Mouse (Mus musculus) C2C12 (cell line): Measurements from ENCODE around the gene Ppargc1a.

Experiments used
- CTCF ChIP-seq: IDR thresholded peaks from one replicate; pipeline ENCODE4 v1.5.1; 2011; ENCODE audit not compliant: control insufficient read depth, insufficient read depth, insufficient read length
- FOSL1 ChIP-seq: IDR thresholded peaks from one replicate; pipeline ENCODE4 v1.8.0; 2011; ENCODE audit warnings: mild to moderate bottlenecking, low read length; ENCODE audit not compliant: poor library complexity, insufficient read depth, severe bottlenecking
- MAX ChIP-seq: IDR thresholded peaks from one replicate; pipeline ENCODE4 v1.6.1; 2011; ENCODE audit warnings: mild to moderate bottlenecking, control low read depth
- MYOG ChIP-seq: IDR thresholded peaks from one replicate; pipeline ENCODE4 v1.6.1; 2011; ENCODE audit not compliant: control insufficient read depth, insufficient read length; ENCODE audit errors: extremely low read depth
- USF1 ChIP-seq: IDR thresholded peaks from one replicate; pipeline ENCODE4 v1.6.1; 2011; ENCODE audit warnings: low read depth, mild to moderate bottlenecking, control low read depth, moderate library complexity

DNA sequence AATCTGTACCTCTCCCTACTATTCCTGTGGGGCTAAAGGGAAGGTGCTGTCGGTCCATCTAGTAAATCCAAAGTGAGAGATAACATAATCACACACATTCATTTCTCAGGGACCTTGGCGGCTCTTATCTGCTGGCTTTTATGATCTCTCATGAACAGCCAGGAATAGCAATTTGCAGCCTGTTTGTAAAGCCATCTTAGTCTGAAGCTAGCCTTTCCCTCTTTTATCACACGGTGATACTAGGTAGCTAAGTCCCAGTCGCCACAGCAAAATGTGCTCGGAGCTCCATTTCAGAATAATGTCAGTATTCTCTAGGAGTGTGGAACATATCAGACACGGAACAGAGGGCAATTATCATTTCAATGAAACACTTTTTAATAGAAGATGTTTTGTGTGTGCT lies 29.2 kb downstream of the Ppargc1a start:
- TF ChIP-seq MAX (no peak), CTCF (no peak), USF1 (no peak), FOSL1 (no peak), MYOG (no peak)
